Mouse (Mus musculus) kidney, embryonic 16.5 days (tissue): ENCODE measurements around the gene Itga9. TPM values are rescaled to one million over a fixed set of nuclear protein-coding genes. Genes with fewer than 3 reads are reported as not detected.

Source experiments
- ATAC-seq: fragments of 200-750 bp; cut with Nextera tagmentation; 2 replicates; pipeline ENCODE4 v1.8.0; 2017; ENCODE audit warnings: moderate TSS enrichment; ENCODE audit not compliant: low FRiP score, low TSS enrichment
- H3K27ac ChIP-seq: fragments of 300-500 bp; sonication (generic); 2 replicates; pipeline ENCODE4 v1.5.1; 2014; ENCODE audit warnings: low read length
- H3K27me3 ChIP-seq: fragments of 300-500 bp; sonication (generic); 2 replicates; pipeline ENCODE4 v1.6.1; 2014; ENCODE audit warnings: low read length, control low read depth, mixed read lengths; ENCODE audit not compliant: insufficient read depth
- H3K36me3 ChIP-seq: fragments of 300-500 bp; sonication (generic); 2 replicates; pipeline ENCODE4 v1.6.1; 2014; ENCODE audit warnings: low read length, control low read depth, mixed read lengths; ENCODE audit not compliant: insufficient read depth
- H3K4me1 ChIP-seq: fragments of 300-500 bp; sonication (generic); 2 replicates; pipeline ENCODE4 v1.6.1; 2014; ENCODE audit warnings: low read length, control low read depth, mixed read lengths; ENCODE audit not compliant: insufficient read depth
- H3K4me2 ChIP-seq: fragments of 300-500 bp; sonication (generic); replicated peaks from 2 replicates; pipeline ENCODE4 v1.6.1; 2014; ENCODE audit warnings: low read depth, low read length
- H3K4me3 ChIP-seq: fragments of 300-500 bp; sonication (generic); 2 replicates; pipeline ENCODE4 v1.5.1; 2014; ENCODE audit warnings: mild to moderate bottlenecking, low read length
- H3K9ac ChIP-seq: fragments of 300-500 bp; sonication (generic); replicated peaks from 2 replicates; pipeline ENCODE4 v1.6.1; 2014; ENCODE audit warnings: low read length
- H3K9me3 ChIP-seq: fragments of 300-500 bp; sonication (generic); 2 replicates; pipeline ENCODE4 v1.6.1; 2016; ENCODE audit warnings: low read length, control low read depth
- whole genome bisulfite sequencing: fragments of 180-500 bp; shearing (Covaris S2); extraction: QIAGEN DNeasy Blood & Tissue Kit; methylation state at CpG from one replicate; pipeline ENCODE4 v1.1.7; 2014; 5-methylcytosine and 5-hydroxymethylcytosine counted together
- polyA plus RNA-seq: library from polyadenylated mRNA; unstranded; fragments of >200 nt; fragmentation: Nextera tagmentation; extraction: Ambion mirVana; gene quantifications from 2 replicates; pipeline ENCODE4 v1.2.1, GENCODE M21; 2015

Gene Itga9
- polyA plus RNA-seq, 1 experiment from 2014 or later: 10.8 TPM

DNA sequence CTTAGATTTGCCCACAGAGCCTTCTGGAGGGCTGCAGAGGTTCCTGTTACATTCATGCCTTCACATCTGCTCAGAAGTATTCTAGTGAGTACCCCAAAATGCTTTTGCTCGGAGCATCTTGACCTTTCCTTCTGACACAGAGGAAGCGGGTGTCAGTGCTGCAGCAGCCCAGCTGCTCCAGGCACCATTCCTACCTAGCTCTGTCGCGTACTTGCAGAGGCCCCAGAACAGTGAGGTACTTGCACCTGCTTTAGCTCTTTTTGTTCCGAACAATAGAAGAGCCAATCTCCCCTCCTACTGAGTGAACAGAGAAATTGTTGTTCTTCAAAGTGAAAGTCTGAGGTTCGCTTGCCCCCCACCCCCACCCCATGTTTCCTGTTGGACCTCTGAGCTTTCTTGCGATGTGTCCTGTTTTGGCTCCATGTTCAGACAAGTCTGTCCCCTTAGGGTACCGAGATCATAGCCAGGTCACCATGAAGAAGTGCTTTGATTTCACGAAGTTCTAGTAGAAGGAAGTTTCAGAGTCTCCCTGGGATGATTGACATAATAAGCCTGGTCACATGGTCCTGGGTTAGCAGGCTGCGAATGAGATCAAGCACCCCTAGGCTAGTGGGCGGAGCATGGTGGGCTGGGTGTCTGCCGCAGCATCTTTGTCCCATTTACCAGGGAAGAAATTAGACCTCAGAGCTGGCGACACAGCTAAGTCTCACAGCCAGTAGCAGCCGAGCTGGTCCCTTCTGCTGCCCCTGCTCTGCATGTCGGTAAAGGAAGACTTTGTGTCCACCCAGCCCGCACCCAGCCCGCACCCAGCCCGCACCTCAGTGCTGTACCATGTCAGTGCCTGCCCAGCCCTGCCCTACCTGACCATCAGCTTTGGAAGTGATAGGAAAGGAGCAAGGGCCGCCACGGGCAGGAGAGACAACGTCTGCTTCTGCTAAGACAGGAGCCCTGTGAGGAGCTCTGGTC, 215.0 kb downstream of the Itga9 start:
- Histone ChIP-seq H3K4me2 (peak overlapping the region; percentile 3; the same call in 1 of the 2 replicates), H3K4me1 (peaks cover 36% of the 10 kb centered on the region), H3K36me3 (peaks cover 7% of the 10 kb centered on the region; the same call in 1 of the 2 replicates), H3K9me3 (no peaks in the 10 kb centered on the region), H3K4me3 (no peak overlapping the region), H3K27me3 (no peaks in the 10 kb centered on the region), H3K9ac (no peak overlapping the region), H3K27ac (no peak overlapping the region)
- WGBS: 55% methylated on average over 21 of the region's 21 CpGs
- peak; percentile 24; the same call in 1 of the 2 replicates for ATAC-seq

DNA sequence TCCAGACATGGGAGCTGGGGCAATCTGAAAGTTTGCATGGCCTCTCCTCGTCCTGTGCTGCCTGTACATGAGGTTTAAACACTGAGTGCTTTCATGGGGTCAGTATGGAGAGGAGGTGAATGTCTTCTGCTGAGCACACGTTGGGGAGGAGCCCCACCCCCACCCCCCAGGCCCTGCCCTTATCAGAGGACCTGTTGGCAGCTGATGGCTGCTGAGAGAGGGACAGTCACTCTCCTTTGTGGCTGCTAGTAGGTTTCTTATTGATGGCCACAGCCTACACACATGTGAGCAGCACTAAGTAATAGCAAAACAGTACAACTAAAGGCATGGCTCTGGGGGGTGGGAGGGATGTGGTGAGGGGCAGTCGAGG, 215.7 kb downstream of the Itga9 start:
- 0 out of 2 replicates have a peak overlapping the region, but pooled peaks have one; percentile 3 for H3K4me2 ChIP-seq
- peaks cover 33% of the 10 kb centered on the region for H3K4me1 ChIP-seq
- no peaks in the 10 kb centered on the region for H3K27me3 ChIP-seq
- WGBS: 49% methylated on average over 3 of the region's 3 CpGs
- H3K9me3 ChIP-seq: no peaks in the 10 kb centered on the region
- H3K27ac ChIP-seq: no peak overlapping the region
- H3K36me3 ChIP-seq: peaks cover 7% of the 10 kb centered on the region; the same call in 1 of the 2 replicates
- no peak overlapping the region for H3K4me3 ChIP-seq
- H3K9ac ChIP-seq: no peak overlapping the region
- ATAC-seq: 0 out of 2 replicates have a peak, but pooled peaks have one; percentile 11

DNA sequence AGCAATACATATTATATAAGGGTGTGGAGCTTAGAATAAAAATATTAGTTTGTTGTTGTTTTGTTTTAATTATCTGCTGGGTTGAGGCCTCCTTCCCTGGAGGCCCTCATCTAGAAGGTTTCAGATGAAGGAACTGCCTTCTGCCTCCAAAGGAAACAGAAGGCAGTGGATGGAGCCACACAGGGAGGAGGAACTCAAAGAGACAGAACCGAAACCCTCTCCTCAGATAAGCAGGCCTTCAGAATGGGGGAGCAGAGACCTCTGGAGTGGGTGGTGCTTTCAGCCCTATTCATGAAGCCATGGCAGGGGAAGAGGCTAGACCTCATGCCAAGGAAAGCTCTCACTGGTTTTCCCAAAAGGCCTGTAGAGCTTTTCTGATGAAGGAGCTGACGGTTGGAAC, 216.1 kb downstream of the Itga9 start:
- 95% methylated on average over 2 of the region's 2 CpGs for WGBS
- H3K9ac ChIP-seq: no peak overlapping the region
- no peak for ATAC-seq
- no peak overlapping the region for H3K4me2 ChIP-seq
- H3K9me3 ChIP-seq: no peaks in the 10 kb centered on the region
- no peaks in the 10 kb centered on the region for H3K27me3 ChIP-seq
- peaks cover 7% of the 10 kb centered on the region; the same call in 1 of the 2 replicates for H3K36me3 ChIP-seq
- peaks cover 28% of the 10 kb centered on the region for H3K4me1 ChIP-seq
- no peak overlapping the region for H3K27ac ChIP-seq
- no peak overlapping the region for H3K4me3 ChIP-seq

DNA sequence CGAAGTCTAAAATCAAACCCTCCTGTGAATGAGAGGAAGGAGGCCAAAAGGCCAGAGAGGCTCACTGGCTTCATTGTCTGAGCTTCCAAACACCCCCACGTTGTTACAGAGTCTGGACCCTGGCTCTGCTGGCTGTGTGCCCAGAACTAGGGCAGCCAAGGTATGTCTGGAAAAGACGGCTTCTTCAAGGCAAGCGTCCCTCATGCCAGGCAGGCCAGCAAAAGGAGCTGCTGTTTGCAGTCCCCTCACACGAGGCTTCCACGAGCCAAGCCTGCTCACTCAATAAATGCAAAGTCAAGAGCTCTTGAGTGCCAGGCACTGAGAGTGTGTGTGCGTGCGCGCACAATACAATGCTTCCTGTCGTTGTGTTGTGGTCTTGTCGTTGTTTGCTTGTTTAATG, 224.6 kb downstream of the Itga9 start:
- H3K4me2 ChIP-seq: no peak overlapping the region
- WGBS: 48% methylated on average over 11 of the region's 11 CpGs
- H3K4me1 ChIP-seq: peaks cover 11% of the 10 kb centered on the region; the same call in 1 of the 2 replicates
- peaks cover 26% of the 10 kb centered on the region; the same call in 1 of the 2 replicates for H3K36me3 ChIP-seq
- H3K27ac ChIP-seq: peak overlapping the region; percentile 53
- no peak overlapping the region for H3K4me3 ChIP-seq
- H3K27me3 ChIP-seq: no peaks in the 10 kb centered on the region
- 0 out of 2 replicates have a peak, but pooled peaks have one; percentile 40 for ATAC-seq
- H3K9me3 ChIP-seq: no peaks in the 10 kb centered on the region
- H3K9ac ChIP-seq: no peak overlapping the region

DNA sequence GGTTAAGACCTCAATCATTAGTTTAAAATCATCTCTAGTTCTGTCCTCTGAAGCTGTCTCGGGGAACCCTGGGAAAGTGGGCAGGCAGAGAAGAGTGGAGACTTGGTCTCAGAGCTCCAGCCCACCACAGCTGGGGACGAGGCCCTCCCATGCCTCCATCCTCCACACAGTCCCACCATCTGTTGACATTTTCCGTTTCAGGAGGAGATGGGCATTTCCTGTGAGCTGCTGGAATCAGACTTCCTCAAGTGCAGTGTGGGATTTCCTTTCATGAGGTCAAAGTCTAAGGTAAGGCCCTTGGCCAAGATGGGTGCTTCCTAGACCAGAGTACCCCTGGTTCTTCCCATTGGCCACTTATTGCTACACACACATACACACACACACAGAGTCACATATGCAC, 226.0 kb downstream of the Itga9 start:
- no peak overlapping the region for H3K9ac ChIP-seq
- H3K9me3 ChIP-seq: no peaks in the 10 kb centered on the region
- H3K4me3 ChIP-seq: no peak overlapping the region
- H3K36me3 ChIP-seq: peaks cover 31% of the 10 kb centered on the region; the same call in 1 of the 2 replicates
- no peak for ATAC-seq
- no peaks in the 10 kb centered on the region for H3K27me3 ChIP-seq
- H3K4me1 ChIP-seq: peaks cover 14% of the 10 kb centered on the region; the same call in 1 of the 2 replicates
- 66% methylated on average over 3 of the region's 3 CpGs for WGBS
- no peak overlapping the region for H3K27ac ChIP-seq
- H3K4me2 ChIP-seq: no peak overlapping the region

DNA sequence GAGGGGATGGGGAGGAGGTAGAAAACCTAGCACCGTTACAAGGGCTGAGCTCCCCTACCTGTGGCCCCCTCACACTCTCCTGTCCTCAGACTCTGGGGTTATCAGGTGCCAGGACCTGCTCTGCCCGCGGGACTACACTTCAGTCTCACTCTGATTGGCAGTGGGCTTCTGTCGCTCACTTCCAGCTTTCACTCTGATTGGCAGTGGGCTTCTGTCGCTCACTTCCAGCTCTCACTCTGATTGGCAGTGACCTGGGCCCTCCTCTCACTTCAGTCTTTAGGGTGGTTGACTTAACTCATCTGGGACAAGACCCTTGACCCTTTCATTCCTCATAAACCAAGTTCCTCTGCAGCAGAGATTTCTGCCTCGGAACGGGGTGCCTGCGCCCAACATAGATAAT, 226.9 kb downstream of the Itga9 start:
- 65% methylated on average over 8 of the region's 8 CpGs for WGBS
- no peak overlapping the region for H3K27ac ChIP-seq
- no peaks in the 10 kb centered on the region for H3K27me3 ChIP-seq
- peaks cover 14% of the 10 kb centered on the region; the same call in 1 of the 2 replicates for H3K4me1 ChIP-seq
- no peak overlapping the region for H3K4me3 ChIP-seq
- no peaks in the 10 kb centered on the region for H3K9me3 ChIP-seq
- H3K4me2 ChIP-seq: no peak overlapping the region
- peaks cover 31% of the 10 kb centered on the region; the same call in 1 of the 2 replicates for H3K36me3 ChIP-seq
- ATAC-seq: no peak
- no peak overlapping the region for H3K9ac ChIP-seq

DNA sequence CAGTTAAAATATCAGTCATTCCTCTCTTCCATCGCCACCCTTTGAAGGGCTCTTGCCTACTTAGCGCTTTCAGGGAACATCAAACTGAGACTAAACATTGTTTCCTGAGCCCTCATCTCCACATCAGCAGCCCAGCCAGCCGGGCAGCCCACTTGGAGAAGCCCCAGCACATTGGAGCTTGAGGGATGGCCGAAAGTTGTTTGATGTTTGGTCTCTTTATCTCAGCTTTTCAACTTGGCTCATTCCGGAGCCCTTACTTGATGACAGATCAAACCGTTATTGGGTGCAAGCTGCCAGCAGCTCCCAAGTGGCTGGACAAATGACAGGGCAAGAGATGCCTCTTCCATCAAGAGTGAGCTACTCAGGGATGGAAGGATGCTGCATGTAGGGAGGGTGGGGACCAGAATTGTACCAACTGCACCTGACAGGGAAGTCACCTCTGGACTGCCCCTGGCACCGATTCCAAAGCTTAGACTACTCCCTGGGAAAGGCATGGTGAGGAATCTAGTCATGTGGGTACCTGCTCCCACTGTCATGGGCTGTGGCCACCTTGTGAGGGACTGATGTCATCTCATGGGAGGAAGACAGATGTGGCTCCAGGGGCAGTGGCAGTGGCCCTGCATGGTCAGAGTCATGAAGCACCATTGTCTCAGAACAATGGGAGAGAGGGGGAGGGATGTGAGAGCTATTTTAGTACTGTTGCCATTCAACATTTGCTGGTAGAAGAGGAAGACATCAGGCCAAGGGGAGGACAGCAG, 232.6 kb downstream of the Itga9 start:
- Histone ChIP-seq H3K9me3 (no peaks in the 10 kb centered on the region), H3K9ac (no peak overlapping the region), H3K27me3 (no peaks in the 10 kb centered on the region), H3K4me3 (no peak overlapping the region), H3K27ac (no peak overlapping the region), H3K36me3 (peaks cover 27% of the 10 kb centered on the region; the same call in 1 of the 2 replicates), H3K4me2 (no peak overlapping the region), H3K4me1 (peaks cover 15% of the 10 kb centered on the region; the same call in 1 of the 2 replicates)
- no peak for ATAC-seq
- WGBS: 79% methylated on average over 7 of the region's 7 CpGs

DNA sequence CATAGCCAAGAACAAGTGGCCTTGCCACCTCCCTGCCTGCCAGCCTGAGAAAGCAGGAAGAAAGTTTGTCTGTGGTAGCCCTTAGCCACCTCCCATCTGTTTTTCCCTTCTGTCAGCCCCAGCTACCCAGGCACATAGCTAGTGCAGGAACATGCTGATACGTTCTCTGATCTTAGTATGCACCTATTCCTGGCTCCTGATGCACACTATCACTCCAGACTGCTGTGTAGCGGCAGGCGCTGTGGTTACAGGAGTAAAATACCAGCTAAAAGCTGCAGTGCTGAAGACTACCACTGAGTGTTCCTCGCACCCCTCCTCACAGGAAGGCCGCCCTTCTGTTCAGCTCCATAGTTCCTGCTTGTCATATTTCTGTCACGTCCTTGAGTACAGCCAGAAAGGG, 234.8 kb downstream of the Itga9 start:
- Histone ChIP-seq H3K9ac (no peak overlapping the region), H3K4me2 (no peak overlapping the region), H3K27ac (peak overlapping the region; percentile 64), H3K9me3 (no peaks in the 10 kb centered on the region), H3K4me1 (peaks cover 23% of the 10 kb centered on the region), H3K36me3 (peaks cover 10% of the 10 kb centered on the region; the same call in 1 of the 2 replicates), H3K27me3 (no peaks in the 10 kb centered on the region), H3K4me3 (no peak overlapping the region)
- no peak for ATAC-seq
- WGBS: 73% methylated on average over 6 of the region's 6 CpGs

DNA sequence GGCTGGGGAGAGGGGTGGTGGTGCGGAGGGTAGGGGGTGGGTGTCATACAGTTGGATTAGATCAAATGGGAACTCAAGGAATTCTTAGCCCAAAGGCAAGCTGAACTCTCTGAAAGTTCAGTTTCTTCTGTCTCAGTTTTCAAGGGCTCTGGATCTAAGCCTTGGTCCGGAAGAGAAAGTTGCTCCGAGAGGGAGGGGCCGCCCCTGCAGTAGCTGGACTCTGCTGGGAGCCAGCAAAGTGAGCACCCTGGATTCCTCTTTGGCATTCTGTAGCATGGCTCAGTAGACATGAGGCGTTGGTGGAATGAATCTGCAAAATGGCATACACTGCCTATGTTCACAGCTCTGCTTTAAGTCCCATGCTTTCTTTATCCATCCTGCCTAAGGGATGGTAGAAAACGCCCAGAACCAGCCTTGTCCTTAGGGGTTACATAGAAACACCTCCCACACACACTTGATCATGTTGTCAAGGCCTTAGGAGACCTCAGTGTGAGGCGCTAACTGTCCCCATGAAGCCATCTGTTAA, 235.5 kb downstream of the Itga9 start:
- ATAC-seq: peak; percentile 32
- 37% methylated on average over 7 of the region's 7 CpGs for WGBS
- H3K27me3 ChIP-seq: no peaks in the 10 kb centered on the region
- no peak overlapping the region for H3K9ac ChIP-seq
- H3K9me3 ChIP-seq: no peaks in the 10 kb centered on the region
- H3K4me1 ChIP-seq: peaks cover 22% of the 10 kb centered on the region
- H3K36me3 ChIP-seq: peaks cover 6% of the 10 kb centered on the region; the same call in 1 of the 2 replicates
- H3K4me3 ChIP-seq: no peak overlapping the region
- H3K4me2 ChIP-seq: no peak overlapping the region
- H3K27ac ChIP-seq: peak overlapping the region; percentile 64; the same call in 1 of the 2 replicates
